Mouse (Mus musculus) E14TG2a.4 (cell line): ENCODE data around the gene Bag1.

Experiments
- CTCF ChIP-seq: conservative IDR thresholded peaks from 2 replicates; pipeline ENCODE4 v1.5.1; 2014; ENCODE audit warnings: low read length
- NANOG ChIP-seq: IDR thresholded peaks from 2 replicates; pipeline ENCODE4 v1.6.1; 2014; ENCODE audit warnings: borderline replicate concordance, low read length, mixed read lengths
- POU5F1 ChIP-seq: IDR thresholded peaks from 2 replicates; pipeline ENCODE4 v1.6.1; 2014; ENCODE audit warnings: low read length, borderline replicate concordance

GRCm38 (mm10) chr4:40900071-40900470, 48.0 kb downstream of the Bag1 start:
- TF ChIP-seq CTCF (no peak), NANOG (no peak), POU5F1 (no peak)
